ENCODE assay signal across 10 mouse cellular contexts in the genomic region with DNA sequence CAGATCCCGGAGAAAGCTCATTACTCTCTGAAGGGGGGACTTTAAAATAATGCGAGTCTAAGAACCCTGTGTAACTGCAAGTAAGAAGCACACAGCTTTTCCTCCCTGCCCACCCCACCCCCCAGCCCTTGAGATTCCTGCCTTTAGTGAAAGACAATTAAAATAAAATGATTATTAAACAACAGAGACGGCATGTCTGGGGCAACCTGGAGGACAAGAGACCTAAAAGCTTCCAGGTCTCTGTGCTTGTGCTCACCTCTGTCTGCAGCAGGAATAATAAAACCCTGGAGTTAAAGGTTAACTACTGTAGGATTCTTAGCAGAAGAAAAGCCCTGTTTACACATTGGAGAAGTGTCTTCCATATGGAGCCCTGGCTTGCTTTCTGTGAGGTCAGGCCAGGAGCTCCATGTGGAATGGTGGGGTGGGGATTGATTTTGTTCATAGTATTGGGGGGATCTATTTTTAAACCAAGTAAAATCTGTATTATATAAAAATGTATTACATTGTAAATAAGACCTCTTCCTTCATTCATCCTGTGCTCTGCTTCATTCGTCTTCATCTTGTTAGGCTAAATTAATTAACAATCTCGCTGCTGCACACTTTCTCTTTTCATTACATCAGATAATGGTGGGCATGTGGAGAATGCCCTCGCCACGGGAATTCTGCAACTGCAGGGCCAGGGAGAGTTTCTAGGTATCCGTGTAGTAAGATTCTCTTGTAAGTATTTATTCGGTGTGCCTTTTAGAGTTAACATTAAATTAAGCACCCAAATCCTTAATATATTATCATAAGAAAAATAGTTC.
A peak's percentile ranks its signal among the peaks of the same experiment; 100 is the strongest.
DNase-seq lines count a peak whose midpoint lies in the region; ATAC-seq lines count a peak whose summit lies in the region.
"Had no signal": no experiment of that assay in that cellular context is flagged by ENCODE, and none has a peak within 500 bp of the region (broad histone marks: within the 10 kb centered on the region; RNA-seq: fewer than 3 reads in every experiment).

No protein-coding gene starts in this region.

- intact Hi-C loops in left cerebral cortex, postnatal 10 days (cut with DNase I), result no loop called here

- no peak for ATAC-seq in lung, embryonic 15.5 days (ENCODE audit: borderline replicate concordance, extremely low read depth, low FRiP score, low TSS enrichment)
- no peak; the same call in 1 of the 2 replicates for ATAC-seq in forebrain, embryonic 15.5 days (replicated peaks)
- peak; percentile 55; the same call in 1 of the 2 replicates for ATAC-seq in kidney, embryonic 14.5 days (ENCODE audit: low FRiP score, low TSS enrichment)
- ATAC-seq in neural tube, embryonic 13.5 days (ENCODE audit: low read depth), result 0 out of 2 replicates have a peak, but pooled peaks have one; percentile 43

- H3K4me2 ChIP-seq in lung, embryonic 15.5 days, result no peak overlapping the region; the same call in 1 of the 2 replicates
- peak overlapping the region; percentile 25; the same call in 1 of the 2 replicates for H3K4me2 ChIP-seq in forebrain, embryonic 15.5 days (replicated peaks)
- no peak overlapping the region for H3K4me2 ChIP-seq in kidney, embryonic 14.5 days (replicated peaks; ENCODE audit: low read depth, low read length)
- 0 out of 2 replicates have a peak overlapping the region, but pooled peaks have one; percentile 22 for H3K4me2 ChIP-seq in neural tube, embryonic 13.5 days

- H3K27ac ChIP-seq in lung, embryonic 15.5 days, result peak overlapping the region; percentile 69
- H3K27ac ChIP-seq in forebrain, embryonic 15.5 days (replicated peaks), result peak overlapping the region; percentile 70
- no peak overlapping the region; the same call in 1 of the 2 replicates for H3K27ac ChIP-seq in kidney, embryonic 14.5 days (ENCODE audit: low read depth, low read length)
- H3K27ac ChIP-seq in neural tube, embryonic 13.5 days (replicated peaks), result no peak overlapping the region
- H3K27ac ChIP-seq: macrophage had no signal

- H3K4me3 ChIP-seq in lung, embryonic 15.5 days, result no peak overlapping the region
- no peak overlapping the region for H3K4me3 ChIP-seq in forebrain, embryonic 15.5 days
- H3K4me3 ChIP-seq in kidney, embryonic 14.5 days (ENCODE audit: low read length), result no peak overlapping the region
- H3K4me3 ChIP-seq in neural tube, embryonic 13.5 days, result no peak overlapping the region

- DNase-seq in lung, postnatal 4 days, result no peak
- no peak for DNase-seq in Muller cell, postnatal 12 days (ENCODE audit: inconsistent ontology term)
- DNase-seq in left cerebral cortex, postnatal 10 days (ENCODE audit: extremely low spot score in 1 of 2, low spot score in 2 of 2), result no peak
- no peak for DNase-seq in adrenal gland, postnatal 10 days
- DNase-seq: gastrocnemius, postnatal 14 days had no signal

- H3K4me1 ChIP-seq in lung, embryonic 15.5 days, result peaks cover 19% of the 10 kb centered on the region; the same call in 1 of the 2 replicates
- peaks cover 39% of the 10 kb centered on the region for H3K4me1 ChIP-seq in forebrain, embryonic 15.5 days
- peaks cover 15% of the 10 kb centered on the region; the same call in 1 of the 2 replicates for H3K4me1 ChIP-seq in kidney, embryonic 14.5 days (ENCODE audit: control insufficient read depth, insufficient read depth, low read length)
- H3K4me1 ChIP-seq in neural tube, embryonic 13.5 days (replicated peaks), result peaks cover 35% of the 10 kb centered on the region

- no peaks in the 10 kb centered on the region for H3K9me3 ChIP-seq in lung, embryonic 15.5 days
- H3K9me3 ChIP-seq in forebrain, embryonic 15.5 days, result no peaks in the 10 kb centered on the region
- H3K9me3 ChIP-seq in kidney, embryonic 14.5 days (ENCODE audit: control insufficient read depth, low read length), result no peaks in the 10 kb centered on the region
- H3K9me3 ChIP-seq in neural tube, embryonic 13.5 days, result no peaks in the 10 kb centered on the region

- no peak overlapping the region for H3K9ac ChIP-seq in lung, embryonic 15.5 days
- H3K9ac ChIP-seq in forebrain, embryonic 15.5 days (replicated peaks), result no peak overlapping the region
- H3K9ac ChIP-seq in kidney, embryonic 14.5 days (ENCODE audit: low read depth, low read length), result no peak overlapping the region
- H3K9ac ChIP-seq in neural tube, embryonic 13.5 days, result 0 out of 2 replicates have a peak overlapping the region, but pooled peaks have one; percentile 22

- no peaks in the 10 kb centered on the region for H3K27me3 ChIP-seq in lung, embryonic 15.5 days
- H3K27me3 ChIP-seq in forebrain, embryonic 15.5 days, result no peaks in the 10 kb centered on the region
- H3K27me3 ChIP-seq in kidney, embryonic 14.5 days (ENCODE audit: control insufficient read depth, insufficient read depth, low read length), result no peaks in the 10 kb centered on the region
- H3K27me3 ChIP-seq in neural tube, embryonic 13.5 days, result 0 out of 2 replicates have a peak, but pooled peaks cover 4% of the 10 kb centered on the region

- no peaks in the 10 kb centered on the region for H3K36me3 ChIP-seq in lung, embryonic 15.5 days
- no peaks in the 10 kb centered on the region for H3K36me3 ChIP-seq in forebrain, embryonic 15.5 days
- no peaks in the 10 kb centered on the region for H3K36me3 ChIP-seq in kidney, embryonic 14.5 days (ENCODE audit: control insufficient read depth, insufficient read depth, low read length)
- H3K36me3 ChIP-seq in neural tube, embryonic 13.5 days, result no peaks in the 10 kb centered on the region

- 35% methylated on average over 9 of the region's 9 CpGs for WGBS in lung, embryonic 15.5 days
- 2% methylated on average over 9 of the region's 9 CpGs for WGBS in forebrain, embryonic 15.5 days
- 40% methylated on average over 9 of the region's 9 CpGs for WGBS in kidney, embryonic 14.5 days
- 13% methylated on average over 9 of the region's 9 CpGs for WGBS in neural tube, embryonic 13.5 days

Comparison
In these comparisons a context has a peak if more than half of its experiments do, and no peak if none do; other contexts are left out.
1. ATAC-seq: peak in kidney, embryonic 14.5 days (single experiment) and neural tube, embryonic 13.5 days (single experiment); none in lung, embryonic 15.5 days (single experiment) and forebrain, embryonic 15.5 days (single experiment).
2. H3K27ac ChIP-seq: peak in lung, embryonic 15.5 days (single experiment) and forebrain, embryonic 15.5 days (single experiment); none in kidney, embryonic 14.5 days (single experiment) and neural tube, embryonic 13.5 days (single experiment).
3. H3K4me2 ChIP-seq: peak in forebrain, embryonic 15.5 days (single experiment) and neural tube, embryonic 13.5 days (single experiment); none in lung, embryonic 15.5 days (single experiment) and kidney, embryonic 14.5 days (single experiment).